ENCODE assay signal across 16 mouse cellular contexts in genomic region chr9:43524947-43525565, GRCm38 (mm10).
DNase-seq lines count a peak whose midpoint lies in the region; ATAC-seq and TF ChIP-seq lines count a peak whose summit lies in the region.
"Had no signal": no experiment of that assay in that cellular context is flagged by ENCODE, and none has a peak within 500 bp of the region (broad histone marks: within the 10 kb centered on the region; RNA-seq: fewer than 3 reads in every experiment).

No protein-coding gene starts in this region.

- H3K4me2 ChIP-seq in hindbrain, embryonic 11.5 days (replicated peaks; ENCODE audit: low read depth, low read length), result no peak overlapping the region
- H3K4me2 ChIP-seq in hindbrain, postnatal 0 days (ENCODE audit: low read depth, low read length), result no peak overlapping the region
- H3K4me2 ChIP-seq in neural tube, embryonic 13.5 days, result no peak overlapping the region
- H3K4me2 ChIP-seq in liver, embryonic 12.5 days, result no peak overlapping the region

- DNase-seq in kidney, postnatal 4 days, result peak; percentile 16 to 19
- no peak for DNase-seq in kidney, postnatal 25 days
- DNase-seq in hindbrain, embryonic 11.5 days (ENCODE audit: low spot score), result peak; percentile 27
- DNase-seq in hindbrain, postnatal 0 days (ENCODE audit: low spot score), result peak; percentile 79
- DNase-seq in cerebellum, adult 18-20 months, result no peak
- DNase-seq: cerebellum, adult 8-10 months; gastrocnemius, adult 2 months; heart, adult 2 months; heart, postnatal 4 days; kidney, adult 8-10 months; layer of hippocampus, adult 9-11 months had no signal

- H3K27ac ChIP-seq in hindbrain, embryonic 11.5 days (ENCODE audit: low read depth, low read length), result 0 out of 2 replicates have a peak overlapping the region, but pooled peaks have one; percentile 18
- no peak overlapping the region for H3K27ac ChIP-seq in hindbrain, postnatal 0 days
- 0 out of 2 replicates have a peak overlapping the region, but pooled peaks have one; percentile 18 for H3K27ac ChIP-seq in neural tube, embryonic 13.5 days (replicated peaks)
- no peak overlapping the region for H3K27ac ChIP-seq in liver, embryonic 12.5 days
- H3K27ac ChIP-seq: embryonic facial prominence, embryonic 10.5 days; gastrocnemius, adult 2 months; heart, adult 2 months; liver, embryonic 14.5 days; macrophage had no signal

- 68% methylated on average over 4 of the region's 4 CpGs for WGBS in hindbrain, embryonic 11.5 days
- WGBS in hindbrain, postnatal 0 days, result 24% methylated on average over 4 of the region's 4 CpGs
- WGBS in neural tube, embryonic 13.5 days, result 28% methylated on average over 4 of the region's 4 CpGs
- 56% methylated on average over 4 of the region's 4 CpGs for WGBS in liver, embryonic 12.5 days (ENCODE audit: insufficient replicate concordance)

- H3K4me1 ChIP-seq in hindbrain, embryonic 11.5 days (replicated peaks; ENCODE audit: control insufficient read depth, insufficient read depth, low read length), result 0 out of 2 replicates have a peak, but pooled peaks cover 4% of the 10 kb centered on the region
- H3K4me1 ChIP-seq in hindbrain, postnatal 0 days (ENCODE audit: insufficient read depth, low read length), result peaks cover 11% of the 10 kb centered on the region; the same call in 1 of the 2 replicates
- peaks cover 34% of the 10 kb centered on the region for H3K4me1 ChIP-seq in neural tube, embryonic 13.5 days (replicated peaks)
- H3K4me1 ChIP-seq in liver, embryonic 12.5 days, result no peaks in the 10 kb centered on the region

- H3K9ac ChIP-seq in hindbrain, embryonic 11.5 days (ENCODE audit: low read depth, low read length), result no peak overlapping the region
- H3K9ac ChIP-seq in hindbrain, postnatal 0 days (replicated peaks; ENCODE audit: low read length), result no peak overlapping the region
- H3K9ac ChIP-seq in neural tube, embryonic 13.5 days, result no peak overlapping the region
- H3K9ac ChIP-seq in liver, embryonic 12.5 days, result no peak overlapping the region
- H3K9ac ChIP-seq: liver, embryonic 14.5 days had no signal

- peak; percentile 70 for ATAC-seq in hindbrain, embryonic 11.5 days (ENCODE audit: low FRiP score)
- ATAC-seq in hindbrain, postnatal 0 days, result peak; percentile 81
- peak; percentile 71 for ATAC-seq in neural tube, embryonic 13.5 days (ENCODE audit: low read depth)
- no peak for ATAC-seq in liver, embryonic 12.5 days

- no peak for TF ChIP-seq CTCF in hindbrain, postnatal 0 days (IDR thresholded peaks at IDR 0.05; ENCODE audit: low read depth)

- no peaks in the 10 kb centered on the region for H3K36me3 ChIP-seq in hindbrain, embryonic 11.5 days (ENCODE audit: control insufficient read depth, insufficient read depth, low read length)
- H3K36me3 ChIP-seq in hindbrain, postnatal 0 days (ENCODE audit: insufficient read depth, low read length), result no peaks in the 10 kb centered on the region
- no peaks in the 10 kb centered on the region for H3K36me3 ChIP-seq in neural tube, embryonic 13.5 days
- H3K36me3 ChIP-seq in liver, embryonic 12.5 days, result no peaks in the 10 kb centered on the region
- H3K36me3 ChIP-seq: embryonic facial prominence, embryonic 10.5 days had no signal

- H3K9me3 ChIP-seq in hindbrain, embryonic 11.5 days (ENCODE audit: control insufficient read depth, low read length), result no peaks in the 10 kb centered on the region
- H3K9me3 ChIP-seq in hindbrain, postnatal 0 days (ENCODE audit: low read length), result no peaks in the 10 kb centered on the region
- no peaks in the 10 kb centered on the region for H3K9me3 ChIP-seq in neural tube, embryonic 13.5 days
- no peaks in the 10 kb centered on the region for H3K9me3 ChIP-seq in liver, embryonic 12.5 days (replicated peaks)
- H3K9me3 ChIP-seq: embryonic facial prominence, embryonic 10.5 days had no signal

- H3K4me3 ChIP-seq in hindbrain, embryonic 11.5 days (ENCODE audit: low read depth, low read length), result no peak overlapping the region
- no peak overlapping the region for H3K4me3 ChIP-seq in hindbrain, postnatal 0 days (ENCODE audit: low read length)
- H3K4me3 ChIP-seq in neural tube, embryonic 13.5 days, result no peak overlapping the region
- H3K4me3 ChIP-seq in liver, embryonic 12.5 days, result no peak overlapping the region
- H3K4me3 ChIP-seq: embryonic facial prominence, embryonic 10.5 days; gastrocnemius, adult 2 months; heart, adult 2 months had no signal

- no peaks in the 10 kb centered on the region for H3K27me3 ChIP-seq in hindbrain, embryonic 11.5 days (ENCODE audit: control insufficient read depth, insufficient read depth, low read length)
- H3K27me3 ChIP-seq in hindbrain, postnatal 0 days (ENCODE audit: insufficient read depth, low read length), result no peaks in the 10 kb centered on the region
- 0 out of 2 replicates have a peak, but pooled peaks cover 4% of the 10 kb centered on the region for H3K27me3 ChIP-seq in neural tube, embryonic 13.5 days
- H3K27me3 ChIP-seq in liver, embryonic 12.5 days (replicated peaks), result no peaks in the 10 kb centered on the region

Comparison
In these comparisons a context has a peak if more than half of its experiments do, and no peak if none do; other contexts are left out.
1. DNase-seq: peak in kidney, postnatal 4 days (2 of 2), hindbrain, embryonic 11.5 days (single experiment) and hindbrain, postnatal 0 days (single experiment); none in kidney, postnatal 25 days (0 of 2) and cerebellum, adult 18-20 months (0 of 2).
2. H3K27ac ChIP-seq: peak in hindbrain, embryonic 11.5 days (single experiment) and neural tube, embryonic 13.5 days (single experiment); none in hindbrain, postnatal 0 days (single experiment) and liver, embryonic 12.5 days (single experiment).